Mouse (Mus musculus) inflammation-experienced regulatory T-cells, adult 6 months (primary cell): ENCODE data around the gene Eif6. TPM values are rescaled to one million over a fixed set of nuclear protein-coding genes. Genes with fewer than 3 reads are reported as not detected.

Experiments used
- ATAC-seq: one replicate; pipeline ENCODE4 v1.8.0; 2017
- polyA plus RNA-seq, 3 experiments: library from polyadenylated mRNA; unstranded; fragments of 100-300 nt; shearing (Covaris generic); gene quantifications; one replicate each; pipeline ENCODE4 v1.2.1; 2017

Gene Eif6
- polyA plus RNA-seq, 3 experiments from 2014 or later: 65.0 to 78.8 (median 71.9) TPM

DNA sequence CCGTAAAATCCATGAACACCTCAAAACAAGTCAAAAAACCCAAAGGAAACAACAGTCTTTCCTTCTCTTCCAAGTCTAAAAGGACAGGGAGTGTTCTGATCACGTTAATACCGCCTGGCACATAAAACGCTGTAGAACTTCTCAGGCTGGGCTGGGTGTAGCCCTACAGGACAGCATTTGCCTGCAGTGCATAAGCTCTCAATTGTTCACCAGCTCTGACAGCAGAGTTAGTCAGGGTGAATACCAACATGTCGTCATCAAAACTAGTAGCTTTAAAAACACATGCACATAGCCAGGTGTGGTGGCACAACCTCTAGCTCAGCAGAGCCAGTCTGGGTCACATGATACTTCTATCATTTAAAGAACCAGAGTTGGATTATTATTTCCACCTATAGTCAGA is 5.9 kb downstream of the Eif6 start:
- no peak for ATAC-seq

DNA sequence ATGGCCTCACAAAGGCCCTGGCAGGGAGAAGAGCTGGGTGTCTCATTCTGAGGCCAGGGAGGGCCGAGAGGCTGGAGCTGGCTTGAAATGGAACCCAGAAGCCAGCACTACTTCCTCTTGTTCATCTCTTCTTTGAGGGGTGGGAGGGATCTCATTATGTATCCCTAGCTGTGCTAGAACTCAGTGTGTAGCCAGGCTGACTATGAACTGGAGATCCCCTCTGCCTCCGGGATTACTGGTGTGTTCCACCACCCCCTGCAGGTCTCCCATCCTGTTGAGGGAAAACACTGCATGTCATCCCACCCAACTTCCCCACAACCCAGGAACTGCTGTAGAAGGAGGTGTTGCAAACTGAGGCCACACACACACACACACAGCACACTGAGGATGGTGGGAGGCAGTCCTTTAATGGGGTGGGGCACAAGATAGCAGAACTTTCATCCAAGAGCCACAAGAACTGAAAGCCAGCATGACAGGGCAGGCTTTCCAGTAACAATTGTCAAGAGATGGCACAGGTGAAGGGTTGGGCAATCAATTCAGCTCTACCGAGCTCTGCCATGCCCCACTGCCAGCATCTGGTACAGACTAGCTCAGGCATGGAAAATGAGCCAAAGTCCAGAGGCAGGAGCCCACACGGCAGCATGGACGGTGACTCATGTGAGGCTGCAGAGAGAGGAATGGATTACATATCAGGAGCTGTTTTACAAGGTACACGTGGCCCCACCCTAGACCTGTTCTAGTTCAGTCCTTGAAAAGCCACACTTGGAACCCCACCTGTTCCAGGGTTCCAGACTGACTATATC is 7.1 kb downstream of the Eif6 start:
- ATAC-seq: peak; percentile 4

GRCm38 (mm10) chr2:155819392-155819448 is 7.5 kb downstream of the Eif6 start, which contains the start of gene BC029722:
Gene BC029722, minus strand, starts transcription at chr2:155819426.
- ATAC-seq: no peak

DNA sequence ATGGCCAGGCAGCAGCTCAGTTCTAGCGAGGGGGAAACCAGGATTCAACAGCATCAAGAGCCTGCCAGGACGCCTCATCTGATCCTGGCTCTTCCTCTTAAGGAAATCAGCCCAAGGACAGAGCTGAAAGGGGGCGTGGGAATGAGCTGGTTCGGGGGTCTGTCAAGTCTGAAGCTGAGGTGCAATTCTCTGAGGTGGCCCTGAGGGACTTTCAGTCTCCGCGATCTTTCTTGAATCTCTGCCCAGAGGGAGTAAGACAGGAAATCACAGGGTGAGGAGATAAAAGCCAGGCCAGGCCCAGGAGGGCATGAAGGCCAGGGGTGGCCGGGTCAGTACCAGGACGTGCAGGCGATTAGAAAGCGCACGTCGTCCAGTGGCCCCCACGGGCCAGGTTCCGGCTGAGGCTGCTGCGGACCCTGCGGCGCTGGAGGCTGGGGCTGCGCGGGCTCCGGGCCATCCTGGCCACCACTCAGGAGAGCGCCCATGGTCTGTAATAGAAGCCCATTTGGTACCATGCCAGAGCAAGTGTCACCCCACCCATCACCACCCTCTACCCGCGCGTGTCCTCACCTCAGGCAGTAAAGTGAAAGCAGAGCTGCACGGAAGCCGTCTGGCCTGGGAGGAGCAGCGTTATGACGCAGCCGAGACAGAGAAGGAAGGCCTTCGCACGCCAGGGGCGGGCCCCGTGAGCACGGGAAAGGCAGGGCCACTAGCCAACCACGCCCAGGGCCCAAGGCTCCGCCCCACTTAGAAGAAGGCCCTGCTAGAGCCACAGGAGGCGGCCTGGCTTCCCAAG is 7.9 kb downstream of the Eif6 start:
- ATAC-seq: peak; percentile 98

GRCm38 (mm10) chr2:155817301-155818245 is 9.2 kb downstream of the Eif6 start:
- ATAC-seq: no peak

DNA sequence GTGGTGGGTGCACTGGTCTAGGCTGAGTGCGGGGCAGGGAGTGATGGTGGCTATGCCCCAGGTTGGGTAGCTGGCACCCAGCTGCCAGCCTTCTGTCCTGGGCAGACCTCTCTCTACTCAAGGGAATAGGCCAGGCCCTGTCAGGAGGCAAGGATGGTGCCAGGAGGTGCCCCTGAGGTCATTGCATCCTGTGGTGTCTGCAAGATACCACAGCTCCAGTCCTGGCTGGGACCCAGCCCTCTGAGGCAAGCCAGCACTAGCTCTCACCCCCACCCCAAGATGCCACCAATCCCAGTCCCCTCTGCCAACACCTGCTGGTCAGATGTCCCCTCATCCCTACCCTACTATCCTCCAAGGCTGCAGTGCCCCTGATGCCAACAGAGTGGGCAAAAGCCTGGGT is 10.5 kb downstream of the Eif6 start:
- ATAC-seq: no peak

DNA sequence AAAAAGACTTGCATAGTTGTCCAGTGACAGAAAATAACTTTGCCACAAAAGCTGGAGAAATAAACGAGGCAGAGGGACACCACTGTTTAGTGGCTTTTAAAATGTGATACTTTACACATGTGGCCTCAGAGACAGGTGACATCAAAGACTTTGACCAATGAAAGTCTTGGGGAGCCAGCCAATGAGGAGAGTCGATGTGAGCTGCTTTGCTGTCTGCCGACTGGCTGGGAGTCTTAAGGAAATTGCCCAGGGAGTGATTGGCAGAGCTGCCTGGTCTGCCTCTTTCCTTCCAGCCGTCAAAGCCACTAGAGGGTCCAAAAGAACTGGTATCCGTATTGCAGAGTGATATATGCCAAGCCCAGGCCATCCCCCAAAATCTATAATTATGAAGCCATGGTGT is 11.9 kb downstream of the Eif6 start:
- ATAC-seq: no peak

- no peak for ATAC-seq
Observed at GRCm38 (mm10) chr2:155812637-155813036, 14.1 kb downstream of the Eif6 start.

DNA sequence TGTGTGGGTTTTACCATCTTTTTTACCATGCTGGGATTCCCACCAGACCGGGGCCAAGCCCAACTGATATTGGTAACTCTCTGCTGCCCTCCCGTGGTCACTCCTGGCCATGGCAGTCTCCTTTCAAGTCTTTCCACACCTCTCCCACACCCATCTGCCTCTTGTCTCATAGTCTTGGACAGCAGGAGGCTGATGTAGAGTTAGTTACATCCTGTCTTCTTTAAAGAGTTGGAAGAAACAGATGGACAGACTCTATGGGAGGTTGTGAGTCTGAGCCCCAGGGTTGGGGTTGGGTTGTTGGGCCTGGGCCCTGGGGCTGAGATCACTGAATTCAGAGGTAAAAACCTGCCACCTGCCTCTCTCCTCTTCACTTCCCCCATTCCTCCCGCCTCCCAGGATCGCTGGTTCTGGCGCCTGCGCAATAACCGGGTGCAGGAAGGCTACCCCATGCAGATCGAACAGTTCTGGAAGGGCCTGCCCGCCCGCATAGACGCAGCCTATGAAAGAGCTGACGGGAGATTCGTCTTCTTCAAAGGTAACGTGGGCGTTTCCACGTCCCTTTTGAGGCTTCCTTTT is 14.8 kb downstream of the Eif6 start:
- peak; percentile 77 for ATAC-seq

- ATAC-seq: no peak
Observed at GRCm38 (mm10) chr2:155809620-155810019, 17.1 kb downstream of the Eif6 start.

GRCm38 (mm10) chr2:155807408-155807807 is 19.3 kb downstream of the Eif6 start:
- ATAC-seq: no peak

- ATAC-seq: no peak
Observed at GRCm38 (mm10) chr2:155806548-155806947, 20.2 kb downstream of the Eif6 start.

DNA sequence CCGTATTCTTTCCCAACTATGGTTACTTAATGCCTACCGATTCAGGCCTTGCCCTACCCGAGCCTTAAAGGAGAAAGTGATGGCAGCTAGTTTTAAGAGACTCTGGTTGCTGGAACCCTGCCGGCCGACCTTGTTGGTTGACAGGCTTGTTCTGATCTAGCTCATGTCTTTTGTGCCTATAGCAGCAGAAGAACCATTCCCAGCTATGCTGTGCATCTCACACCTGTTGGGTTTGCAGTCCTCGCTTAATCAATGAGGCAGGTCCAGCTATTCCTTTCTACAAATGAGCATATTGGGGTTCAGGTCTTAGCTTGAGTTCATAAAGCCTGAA is 20.8 kb downstream of the Eif6 start:
- ATAC-seq: no peak

DNA sequence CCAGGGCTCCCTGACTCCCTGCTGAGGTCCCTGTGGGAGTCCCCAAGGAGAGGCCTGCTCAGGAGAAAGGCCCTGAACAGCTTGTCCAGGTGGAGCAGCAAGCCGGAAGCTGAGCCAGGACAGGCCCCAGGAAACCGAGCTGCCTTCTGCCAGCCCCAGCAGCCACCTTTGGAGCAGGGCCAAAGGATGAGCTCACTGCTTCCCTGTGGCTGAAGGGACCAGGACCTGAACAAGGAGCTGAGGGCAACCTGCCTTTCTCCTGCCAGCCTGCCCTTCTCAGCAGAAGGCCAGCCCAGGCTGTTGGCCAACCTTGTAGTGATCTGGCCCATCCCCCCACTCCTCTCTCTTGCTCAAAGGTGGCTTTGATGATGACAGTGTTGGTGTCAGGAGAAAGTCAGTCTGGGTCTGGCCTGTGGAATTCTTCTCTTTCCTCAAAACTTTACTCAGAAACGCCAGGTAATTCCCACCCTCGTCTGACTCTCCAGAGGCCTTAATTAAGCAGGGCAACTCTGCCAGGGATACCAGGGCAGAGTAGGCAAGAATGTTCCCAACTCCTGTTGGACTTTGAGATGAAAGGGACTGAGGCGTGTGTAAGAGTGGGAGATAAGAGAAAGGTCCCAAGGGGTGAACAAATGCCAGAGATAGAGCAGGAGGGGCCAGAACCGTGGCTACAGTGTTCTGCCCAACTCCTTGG is 21.3 kb downstream of the Eif6 start:
- no peak for ATAC-seq

- no peak for ATAC-seq
Observed at GRCm38 (mm10) chr2:155804053-155804452, 22.7 kb downstream of the Eif6 start.

GRCm38 (mm10) chr2:155802761-155803160 is 24.0 kb downstream of the Eif6 start:
- no peak for ATAC-seq

- no peak for ATAC-seq
Observed at GRCm38 (mm10) chr2:155798613-155799012, 28.1 kb downstream of the Eif6 start.

GRCm38 (mm10) chr2:155794674-155795445 is 31.9 kb downstream of the Eif6 start:
- ATAC-seq: no peak

DNA sequence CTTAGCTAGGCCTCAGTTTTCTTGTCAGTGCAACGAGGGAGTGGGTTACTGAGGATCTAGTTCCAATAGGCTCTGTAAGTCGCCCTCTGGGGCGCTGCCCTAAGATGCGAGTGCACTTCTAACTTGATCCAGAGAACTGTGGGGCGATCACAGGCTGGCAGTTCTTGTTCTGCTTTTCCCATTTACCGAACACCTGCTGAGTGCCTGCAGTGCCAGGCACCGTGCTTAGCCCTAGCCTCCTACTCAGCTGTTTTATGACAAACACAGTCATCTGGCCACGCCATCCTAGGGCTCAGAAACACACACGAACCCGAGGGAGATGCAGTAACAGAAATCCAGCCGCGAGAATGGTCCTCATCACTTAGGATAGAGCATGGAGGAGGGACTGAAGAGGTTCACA is 33.8 kb downstream of the Eif6 start:
- ATAC-seq: no peak

GRCm38 (mm10) chr2:155787949-155788931 is 38.5 kb downstream of the Eif6 start:
- no peak for ATAC-seq

- ATAC-seq: no peak
Observed at GRCm38 (mm10) chr2:155786905-155787304, 39.8 kb downstream of the Eif6 start.
